Mouse (Mus musculus) left cerebral cortex, postnatal 4 days (tissue): ENCODE measurements at regions not wholly inside any gene's neighbourhood (a gene's known extent, or its start where the extent isn't known, plus 50 kb on each side); places are given as distances from the start of the nearest gene placed in this dataset.

Source experiments
- DNase-seq: peaks from one replicate; pipeline ENCODE4 v3.0.0-alpha.2; 2022
- intact Hi-C: fragments of 180-260 bp; cut with DNase I; formaldehyde crosslinking; loops from one replicate; pipeline ENCODE4 v1.15.1; 2025

- intact Hi-C loops, result no loop called here
- peak; percentile 24 for DNase-seq
These were observed 56.4 kb upstream of the Adra2c start for GRCm38 (mm10) chr5:35221451-35222305.

GRCm38 (mm10) chr5:35216271-35216670, 61.8 kb upstream of the Adra2c start:
- intact Hi-C loops, result no loop called here
- DNase-seq, result no peak

GRCm38 (mm10) chr5:35215480-35216195, 62.5 kb upstream of the Adra2c start:
- DNase-seq, result no peak
- intact Hi-C loops, result no loop called here

GRCm38 (mm10) chr5:35215007-35215406, 63.1 kb upstream of the Adra2c start:
- DNase-seq, result no peak
- intact Hi-C loops, result no loop called here

- intact Hi-C loops, result no loop called here
- DNase-seq, result no peak
These were observed 68.8 kb upstream of the Adra2c start for GRCm38 (mm10) chr5:35209348-35209747.

GRCm38 (mm10) chr5:35204049-35204448, 74.1 kb upstream of the Adra2c start:
- DNase-seq, result no peak
- intact Hi-C loops, result no loop called here

- peak; percentile 41 for DNase-seq
These were observed 79.7 kb upstream of the Adra2c start for GRCm38 (mm10) chr5:35198468-35198867.

GRCm38 (mm10) chr5:35189113-35189797, 83.7 kb upstream of the Lrpap1 start:
- intact Hi-C loops, result no loop called here
- peak; percentile 98 for DNase-seq

More at GRCm38 (mm10) chr5:35198468-35198867, 79.7 kb upstream of the Adra2c start:
- intact Hi-C loops, result no loop called here

GRCm38 (mm10) chr5:35185826-35186225, 80.3 kb upstream of the Lrpap1 start:
- DNase-seq, result no peak
- intact Hi-C loops, result no loop called here

- intact Hi-C loops, result no loop called here
- DNase-seq, result peak; percentile 55
These were observed 79.7 kb upstream of the Lrpap1 start for GRCm38 (mm10) chr5:35185289-35185688.

GRCm38 (mm10) chr5:35183418-35183817, 77.9 kb upstream of the Lrpap1 start:
- DNase-seq, result no peak
- intact Hi-C loops, result no loop called here

GRCm38 (mm10) chr5:35177332-35177731, 71.8 kb upstream of the Lrpap1 start:
- intact Hi-C loops, result no loop called here
- no peak for DNase-seq

- intact Hi-C loops, result no loop called here
- no peak for DNase-seq
These were observed 70.7 kb upstream of the Lrpap1 start for GRCm38 (mm10) chr5:35176112-35176848.

GRCm38 (mm10) chr5:35174318-35174717, 68.8 kb upstream of the Lrpap1 start:
- intact Hi-C loops, result no loop called here
- DNase-seq, result no peak

GRCm38 (mm10) chr5:35171336-35171735, 65.8 kb upstream of the Lrpap1 start:
- intact Hi-C loops, result no loop called here
- DNase-seq, result peak; percentile 89

GRCm38 (mm10) chr5:35170369-35171130, 65.0 kb upstream of the Lrpap1 start:
- intact Hi-C loops, result no loop called here
- peak; percentile 72 for DNase-seq

GRCm38 (mm10) chr5:35169614-35170293, 64.2 kb upstream of the Lrpap1 start:
- peak; percentile 70 for DNase-seq
- intact Hi-C loops, result no loop called here

GRCm38 (mm10) chr5:35168853-35169252, 63.3 kb upstream of the Lrpap1 start:
- intact Hi-C loops, result no loop called here
- no peak for DNase-seq

GRCm38 (mm10) chr5:35168369-35168768, 62.8 kb upstream of the Lrpap1 start:
- no peak for DNase-seq
- intact Hi-C loops, result no loop called here
